Mouse (Mus musculus) naive thymus-derived CD4-positive, alpha-beta T cell, adult 2 months (primary cell): Measurements from ENCODE around the gene Pnmt.
A peak's percentile ranks its signal among the peaks of the same experiment; 100 is the strongest.

Source experiments
- DNase-seq: peaks from one replicate; pipeline ENCODE4 v3.0.0-alpha.2; 2011; ENCODE audit warnings: low read depth

The Pnmt gene

DNA sequence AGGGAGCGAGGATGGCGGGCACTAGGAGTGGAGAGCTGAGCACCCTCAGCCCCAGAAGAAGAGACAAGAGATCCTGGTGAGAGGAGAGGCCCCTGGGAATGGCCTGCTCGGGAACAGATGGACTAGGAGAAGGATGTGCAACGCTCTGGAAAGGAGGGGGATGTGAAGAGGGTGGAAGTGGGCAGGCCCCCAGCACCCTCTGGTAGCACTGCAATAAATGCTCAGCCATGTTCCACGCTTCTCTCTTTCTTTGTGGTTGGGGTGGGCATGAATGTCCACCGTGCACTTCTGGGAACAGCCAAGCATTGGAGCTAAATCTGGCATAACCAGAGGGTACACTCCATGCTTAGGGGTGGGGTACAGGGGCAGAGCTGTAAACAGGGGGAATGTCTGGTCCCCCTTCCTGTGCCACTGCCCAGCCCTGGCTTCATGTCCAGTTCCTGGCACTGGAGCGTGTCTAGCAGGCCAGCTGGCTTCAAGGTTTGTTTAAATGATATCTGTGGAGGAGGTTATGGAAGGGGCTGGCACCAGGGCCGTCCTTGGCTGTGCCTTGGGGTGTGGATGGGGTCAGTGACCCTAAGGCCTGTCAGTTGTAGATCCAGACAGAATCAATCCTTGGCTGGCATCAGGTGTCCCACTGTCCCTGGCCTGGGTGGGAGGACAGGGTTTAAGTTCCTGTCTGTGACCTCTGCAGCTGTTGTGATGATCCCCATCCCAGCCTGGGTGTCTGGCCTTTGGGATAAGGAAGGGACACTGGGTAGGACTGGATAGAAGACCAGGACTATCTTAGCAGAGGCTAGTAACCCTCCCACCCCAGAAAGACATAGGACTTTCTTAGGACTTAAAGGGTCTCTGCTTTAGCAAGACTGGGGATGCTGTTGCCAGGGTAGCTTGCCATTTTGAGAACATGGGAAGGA lies 1.3 kb upstream of the Pnmt start:
- no peak for DNase-seq

DNA sequence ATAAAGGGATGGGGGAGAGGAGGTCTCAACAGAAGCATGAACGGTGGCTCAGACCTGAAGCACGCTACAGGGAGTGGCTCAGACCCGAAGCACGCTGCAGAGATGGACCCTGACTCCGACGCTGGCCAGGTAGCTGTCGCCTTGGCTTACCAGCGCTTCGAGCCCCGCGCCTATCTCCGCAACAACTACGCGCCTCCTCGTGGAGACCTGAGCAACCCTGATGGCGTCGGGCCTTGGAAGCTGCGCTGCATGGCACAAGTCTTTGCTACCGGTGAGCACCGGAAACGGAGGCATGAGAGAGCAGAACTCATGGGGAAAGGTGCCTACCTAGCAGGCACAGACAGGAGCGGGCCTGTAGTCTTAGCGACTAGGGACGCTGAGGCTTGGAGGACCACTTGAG lies 346 bp downstream of the Pnmt start:
- peak; percentile 42 for DNase-seq

DNA sequence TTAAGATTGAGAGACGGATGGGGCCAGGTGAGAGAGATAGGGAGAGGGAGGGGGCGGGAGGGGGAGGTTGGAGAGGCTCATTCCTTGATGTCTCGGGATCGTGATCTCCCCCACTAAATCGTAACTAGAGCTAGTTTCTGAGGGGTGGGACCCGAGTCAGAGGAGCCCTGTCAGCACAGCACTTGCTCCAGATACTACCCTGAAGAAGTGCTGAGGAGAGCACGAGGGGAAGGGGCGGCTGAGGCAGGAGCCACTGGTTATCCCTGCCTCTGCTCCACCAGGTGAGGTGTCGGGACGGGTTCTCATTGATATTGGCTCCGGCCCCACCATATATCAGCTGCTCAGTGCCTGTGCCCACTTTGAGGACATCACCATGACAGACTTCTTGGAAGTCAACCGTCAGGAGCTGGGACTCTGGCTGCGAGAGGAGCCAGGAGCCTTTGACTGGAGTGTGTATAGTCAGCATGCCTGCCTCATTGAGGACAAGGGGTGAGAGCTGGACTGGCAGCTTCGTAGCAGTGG lies 867 bp downstream of the Pnmt start:
- DNase-seq, result no peak

DNA sequence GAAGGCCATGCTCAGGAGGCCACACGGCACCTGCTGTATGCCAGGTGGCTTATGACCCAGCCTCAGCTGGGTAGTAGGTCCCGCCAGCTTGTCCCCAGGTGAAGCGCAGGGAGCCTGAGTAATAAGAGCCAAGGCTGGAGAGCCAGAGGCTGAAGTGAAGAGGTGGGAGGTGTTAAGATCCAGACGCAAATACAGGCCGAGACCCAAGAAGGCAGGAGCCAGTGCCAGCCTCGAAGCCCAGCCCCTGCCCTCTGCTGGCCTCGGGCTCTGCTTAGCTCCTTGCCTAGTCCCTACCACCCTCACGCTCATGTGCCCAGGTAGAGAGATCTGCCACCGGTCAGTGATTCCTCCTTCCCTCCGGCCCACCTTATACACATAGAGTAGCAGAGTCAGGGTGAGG lies 2.0 kb downstream of the Pnmt start:
- no peak for DNase-seq

DNA sequence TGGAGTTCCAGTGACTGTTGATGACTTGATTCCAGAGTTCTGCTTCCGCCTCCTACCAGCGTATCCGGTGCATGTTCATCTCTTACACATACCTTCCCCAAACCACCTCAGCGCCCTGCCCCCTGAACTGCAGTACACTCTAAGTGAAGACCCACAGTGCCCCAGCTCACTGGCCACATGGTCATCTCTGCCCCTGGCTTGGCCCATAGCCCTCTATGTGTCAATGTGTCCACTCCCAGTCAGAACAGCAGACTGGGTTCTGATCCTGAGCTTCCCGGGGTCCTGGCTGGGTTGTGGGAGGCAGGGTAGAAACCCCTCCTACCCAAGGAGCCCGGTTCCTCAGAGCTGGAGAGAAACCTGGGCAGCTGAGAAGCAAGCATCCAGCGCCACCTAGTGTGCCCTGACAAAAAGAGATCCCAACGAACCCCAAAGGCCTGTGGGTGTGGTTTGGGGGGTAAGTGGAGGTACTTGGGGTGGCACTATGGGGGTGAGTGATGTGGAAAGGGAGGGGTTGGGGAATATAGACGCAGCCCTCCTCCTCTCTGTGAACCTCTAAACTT lies 3.1 kb downstream of the Pnmt start:
- peak; percentile 70 for DNase-seq

DNA sequence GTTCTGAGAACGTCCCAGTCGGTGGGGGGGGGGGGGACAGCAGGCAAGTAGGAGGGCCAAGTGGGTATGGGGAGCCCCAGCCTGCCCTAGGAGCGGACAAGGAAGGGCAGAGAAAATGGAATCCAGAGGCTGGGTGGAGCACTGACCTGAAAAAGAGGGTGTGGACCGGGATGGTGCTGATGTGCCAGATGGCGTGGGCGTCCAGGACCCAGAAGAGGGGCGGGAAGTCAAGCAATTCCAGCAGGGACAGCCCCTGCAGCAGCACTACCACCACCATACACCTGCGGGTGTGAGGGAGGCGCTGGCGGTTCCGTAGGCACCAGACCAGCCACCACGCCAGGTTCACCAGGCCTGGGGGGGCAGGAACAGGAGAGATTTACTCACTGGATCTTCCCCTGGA lies 3.9 kb downstream of the Pnmt start:
- DNase-seq, result no peak

DNA sequence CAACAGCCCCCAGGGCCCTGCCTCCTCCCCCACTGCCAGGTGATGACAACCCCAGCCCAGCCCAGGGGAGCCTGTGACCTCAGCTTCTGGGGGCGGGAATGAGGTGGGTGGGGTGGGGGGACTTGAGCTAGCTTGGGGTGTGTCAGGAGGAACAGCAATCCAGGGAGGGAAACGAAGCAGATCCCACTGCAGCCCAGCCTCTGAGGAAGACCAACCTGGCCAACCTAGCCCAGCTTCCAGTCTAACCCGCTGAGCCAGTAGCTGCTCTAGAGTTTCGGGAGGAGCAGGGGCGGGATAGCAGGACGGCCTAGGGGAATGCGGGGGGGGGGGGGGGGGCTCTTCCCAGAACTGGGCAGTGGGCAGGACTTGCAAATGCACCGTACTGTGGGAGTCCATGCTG lies 5.8 kb downstream of the Pnmt start:
- no peak for DNase-seq

DNA sequence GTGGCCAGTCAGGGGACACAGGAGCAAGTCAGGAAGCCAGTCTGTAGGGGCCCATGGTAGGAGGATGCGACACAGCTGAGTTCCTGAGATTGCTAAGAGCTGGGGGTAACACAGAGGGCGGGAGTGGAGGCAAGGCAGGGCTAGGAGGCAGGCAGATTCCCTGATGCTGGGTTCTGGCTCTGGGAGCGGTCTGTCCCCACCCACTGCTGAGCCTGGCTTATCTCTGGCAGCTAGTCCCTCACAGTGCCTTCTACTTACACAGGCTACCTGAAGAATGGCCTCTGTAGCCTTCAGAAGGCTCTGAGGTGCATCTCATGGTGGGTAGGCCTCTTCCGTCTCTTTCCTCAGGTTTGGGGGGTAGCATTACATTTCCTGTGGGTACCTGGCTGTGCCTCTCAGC lies 6.4 kb downstream of the Pnmt start:
- no peak for DNase-seq

DNA sequence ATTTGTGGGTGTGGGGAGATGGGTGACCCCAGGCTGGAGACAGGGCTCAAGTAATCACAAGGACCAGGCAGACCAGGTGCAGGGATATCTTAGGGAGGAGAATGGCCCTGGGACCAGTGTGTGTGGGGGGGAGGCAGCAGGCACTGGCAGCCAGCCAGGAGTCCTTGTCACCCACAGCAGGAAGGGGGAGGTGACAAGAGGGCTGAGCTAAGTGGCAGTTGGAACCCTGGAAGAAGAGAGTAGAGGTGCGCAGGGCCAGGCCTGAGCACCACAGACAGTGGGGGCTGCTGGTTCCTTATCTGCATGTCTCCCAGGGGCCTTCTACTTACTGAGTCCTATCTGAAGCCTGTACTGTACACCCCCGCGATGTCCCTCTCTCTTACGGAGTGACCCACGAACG lies 7.1 kb downstream of the Pnmt start:
- DNase-seq, result peak; percentile 68

DNA sequence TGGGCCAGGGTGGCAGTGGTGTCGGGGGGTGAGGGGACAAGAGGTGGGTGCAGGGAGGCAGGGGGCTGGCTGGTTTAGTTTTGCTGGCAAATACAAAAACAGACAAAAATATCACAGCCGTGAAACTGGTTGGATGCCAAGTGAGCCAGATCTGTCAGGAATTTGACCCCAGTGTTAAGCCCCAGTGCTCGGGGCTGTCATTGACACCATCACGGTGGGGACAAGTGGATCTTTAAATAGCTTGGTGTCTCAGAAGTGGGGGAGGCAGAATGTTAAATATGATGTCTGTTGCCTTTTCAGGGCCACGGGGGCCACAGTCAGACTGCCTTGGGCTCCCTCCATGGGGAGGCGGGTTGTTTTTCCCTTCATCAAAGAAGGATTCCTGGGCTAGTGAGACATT lies 8.1 kb downstream of the Pnmt start:
- no peak for DNase-seq

DNA sequence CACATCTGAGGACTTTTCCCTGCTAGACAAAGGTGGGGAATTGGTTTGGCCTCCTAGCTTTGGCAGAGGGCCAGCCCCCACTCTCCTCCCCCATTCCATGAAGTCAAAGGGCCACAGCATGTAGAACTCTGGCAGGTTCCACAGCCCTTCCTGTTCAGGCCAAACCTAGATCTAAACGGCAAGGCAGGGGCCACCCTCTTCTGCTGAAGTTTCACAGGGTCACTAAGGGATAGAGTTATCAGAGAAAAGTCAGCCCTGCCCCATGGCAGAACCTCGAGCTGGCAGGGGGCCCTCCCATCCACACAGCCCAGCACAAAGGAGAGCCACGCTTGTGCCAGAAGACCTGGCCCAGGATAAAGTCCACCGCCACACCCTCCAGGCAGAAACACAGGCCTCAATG lies 8.8 kb downstream of the Pnmt start:
- no peak for DNase-seq

DNA sequence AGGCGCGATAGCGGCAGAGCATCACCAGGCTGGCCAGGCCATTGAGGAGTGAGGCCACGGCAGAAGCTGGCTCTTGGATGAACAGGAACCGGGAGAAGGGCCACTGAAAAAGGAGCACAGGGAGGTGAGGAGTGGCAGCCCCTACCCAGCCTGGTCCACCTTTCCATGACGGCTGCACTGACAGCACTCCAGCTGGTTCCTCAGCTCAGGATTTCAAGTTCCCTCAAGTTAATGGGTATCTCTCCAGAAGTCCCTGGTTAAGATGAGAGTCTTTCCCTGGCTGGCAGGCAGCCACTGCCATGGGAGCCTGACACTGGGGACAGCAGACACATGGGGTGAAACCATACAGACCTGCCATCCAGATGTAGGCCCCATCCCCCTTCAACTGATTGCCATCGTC lies 11.7 kb downstream of the Pnmt start:
- DNase-seq, result no peak

DNA sequence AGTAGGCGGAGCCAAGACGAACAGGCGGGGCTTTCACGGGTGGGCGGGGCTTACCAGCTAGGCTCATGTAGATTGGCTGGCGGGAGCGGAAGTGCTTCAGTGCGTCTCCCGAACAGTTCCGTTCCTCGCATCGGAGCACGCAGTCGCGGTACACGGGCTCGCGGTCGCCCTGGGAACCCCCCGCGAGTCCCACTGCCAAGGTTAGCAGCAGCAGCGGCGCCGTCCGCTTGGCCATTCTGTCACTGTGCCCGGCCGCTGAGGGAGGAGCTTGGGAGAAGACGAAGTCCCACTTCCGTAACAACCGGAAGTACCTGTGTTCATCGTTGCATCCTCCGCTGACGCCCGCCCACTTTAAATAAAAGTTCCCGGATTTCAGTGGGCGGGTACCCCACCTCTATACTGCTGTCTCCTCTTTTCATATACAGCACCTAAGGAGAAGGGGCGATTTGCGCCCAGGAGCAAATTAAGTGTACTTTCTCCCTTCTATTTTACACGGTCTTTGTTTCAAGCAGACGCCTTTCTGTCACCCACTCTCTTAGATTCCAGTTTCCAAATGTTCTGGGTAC lies 14.0 kb downstream of the Pnmt start, which contains the start of gene Pgap3:
Pgap3 (minus strand) TSS at position 330 of the 566 bp plus-strand sequence.
- peak; percentile 95 for DNase-seq

DNA sequence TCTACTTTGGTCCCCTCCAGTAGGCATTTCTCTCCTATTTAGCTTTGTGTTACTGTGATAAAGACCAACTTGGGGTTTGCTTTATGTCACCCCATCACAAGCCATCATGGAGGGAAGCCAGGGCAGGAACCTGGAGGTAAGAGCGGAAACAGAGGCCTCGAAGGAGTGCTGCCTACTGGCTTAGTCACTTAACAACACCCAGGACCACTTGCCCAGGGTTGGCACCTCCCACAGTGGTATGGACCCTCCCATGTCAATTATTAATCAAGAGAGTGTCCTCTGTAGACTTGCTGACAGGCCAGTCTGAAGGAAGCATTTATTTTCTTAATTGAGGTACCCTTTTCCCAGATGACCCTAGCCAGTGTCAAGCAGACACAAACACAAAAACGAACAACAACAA lies 14.6 kb downstream of the Pnmt start:
- DNase-seq, result no peak

DNA sequence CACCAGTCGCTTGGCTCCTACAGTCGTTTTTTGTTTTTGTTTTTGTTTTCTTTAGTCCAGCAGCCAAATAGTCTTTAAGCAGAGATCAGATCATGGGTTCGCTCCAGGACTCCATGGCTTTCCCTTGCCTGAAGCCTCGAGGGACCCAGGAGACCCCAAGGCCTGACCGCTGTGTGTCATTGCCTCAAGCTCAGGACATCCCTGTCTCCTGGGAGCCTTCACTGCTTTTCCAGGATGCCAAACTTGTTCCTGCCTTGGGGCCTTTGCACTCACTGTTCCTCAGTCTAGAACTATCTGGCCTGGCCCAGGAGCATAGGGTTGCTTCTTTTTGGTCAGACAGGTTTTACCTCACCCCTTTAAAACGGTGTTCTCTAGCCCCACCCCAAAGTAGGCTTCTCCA lies 20.4 kb downstream of the Pnmt start:
- DNase-seq, result no peak

DNA sequence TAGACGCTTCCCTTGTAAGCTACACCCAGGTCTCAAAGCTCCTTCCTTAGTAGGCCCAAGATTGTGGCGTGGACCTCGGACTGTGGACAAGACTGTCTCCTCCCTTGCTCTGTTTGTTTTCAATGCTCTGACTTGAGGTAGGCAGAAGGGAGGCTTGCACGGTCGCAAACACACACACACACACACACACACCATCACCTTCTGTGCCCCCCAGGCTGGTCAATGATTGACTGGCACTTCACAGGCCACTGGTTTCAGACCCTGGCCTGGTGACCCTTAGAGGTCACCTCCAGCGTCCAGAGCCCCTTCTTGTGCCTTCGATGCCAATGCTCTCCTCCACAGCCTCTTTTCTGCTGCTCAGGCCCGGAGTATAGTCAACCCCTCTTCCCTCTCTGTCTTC lies 22.6 kb downstream of the Pnmt start:
- DNase-seq, result no peak

DNA sequence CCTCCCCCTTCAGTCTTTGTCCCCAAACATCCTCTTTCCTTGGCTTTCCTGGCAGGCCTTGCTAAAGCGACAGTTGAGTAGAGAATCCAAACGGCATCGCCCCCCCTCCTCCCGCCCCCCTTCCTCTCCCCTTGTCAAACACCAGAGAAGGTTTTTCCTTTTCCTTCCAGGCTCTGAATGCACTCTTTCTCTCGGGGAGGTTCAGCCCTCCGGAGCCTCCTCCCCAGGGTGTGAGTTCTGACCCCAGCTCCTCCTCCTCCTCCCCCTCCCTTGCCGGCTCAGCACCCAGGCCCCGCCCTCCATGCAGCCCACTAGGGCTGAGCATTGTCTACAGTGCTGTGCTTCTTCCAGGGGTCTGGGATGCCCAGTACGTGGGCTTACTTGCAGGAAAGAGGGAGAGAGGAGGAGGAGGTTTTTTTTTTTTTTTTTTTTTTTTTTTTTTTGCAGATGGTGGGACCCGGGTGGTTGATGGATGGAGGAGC lies 23.1 kb downstream of the Pnmt start:
- DNase-seq, result no peak

DNA sequence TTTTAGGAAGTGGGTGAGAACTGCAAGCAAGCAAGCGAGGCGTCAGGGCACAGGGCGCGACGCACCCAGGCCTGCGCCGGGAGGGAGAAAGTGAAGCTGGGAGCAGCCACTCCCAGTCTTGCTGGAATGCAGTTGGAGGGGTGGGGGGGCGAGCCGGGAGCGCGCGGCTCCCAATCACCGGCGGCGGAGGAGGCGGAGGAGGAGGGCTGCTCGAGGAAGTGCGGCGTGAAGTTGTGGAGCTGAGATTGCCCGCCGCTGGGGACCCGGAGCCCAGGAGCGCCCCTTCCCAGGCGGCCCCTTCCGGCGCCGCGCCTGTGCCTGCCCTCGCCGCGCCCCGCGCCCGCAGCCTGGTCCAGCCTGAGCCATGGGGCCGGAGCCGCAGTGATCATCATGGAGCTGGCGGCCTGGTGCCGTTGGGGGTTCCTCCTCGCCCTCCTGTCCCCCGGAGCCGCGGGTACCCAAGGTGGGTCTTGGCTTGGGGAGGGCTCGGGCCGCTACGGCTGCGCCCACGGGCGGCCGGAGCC lies 26.1 kb downstream of the Pnmt start, which contains the start of gene Erbb2:
Erbb2 (plus strand) TSS at position 198 of the 524 bp plus-strand sequence.
- peak; percentile 24 for DNase-seq

DNA sequence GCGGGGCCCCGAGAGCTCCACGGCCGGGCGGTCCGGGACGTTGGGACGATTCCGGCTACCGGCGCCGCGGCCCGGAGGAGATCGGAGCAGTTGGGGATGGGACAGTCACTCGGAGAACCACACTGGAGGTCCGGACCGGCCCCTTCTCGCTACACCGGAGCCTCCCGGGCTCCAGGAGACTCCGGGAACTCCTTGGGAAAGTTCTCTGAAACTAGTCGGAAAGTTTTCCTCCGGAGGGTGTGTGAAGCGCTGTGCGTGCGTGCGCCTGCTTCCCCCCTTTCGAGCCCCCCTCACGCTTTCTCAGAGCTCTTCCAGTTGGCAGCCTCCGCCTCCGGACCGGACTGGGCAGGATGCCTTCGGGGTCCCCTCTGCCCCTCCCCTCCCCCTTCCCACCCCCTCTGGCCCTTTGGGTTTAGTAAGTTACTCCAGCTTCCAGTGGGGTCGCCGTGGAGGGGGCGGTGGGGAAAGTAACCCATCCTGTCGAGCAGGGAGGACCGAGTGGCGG lies 26.6 kb downstream of the Pnmt start:
- no peak for DNase-seq

DNA sequence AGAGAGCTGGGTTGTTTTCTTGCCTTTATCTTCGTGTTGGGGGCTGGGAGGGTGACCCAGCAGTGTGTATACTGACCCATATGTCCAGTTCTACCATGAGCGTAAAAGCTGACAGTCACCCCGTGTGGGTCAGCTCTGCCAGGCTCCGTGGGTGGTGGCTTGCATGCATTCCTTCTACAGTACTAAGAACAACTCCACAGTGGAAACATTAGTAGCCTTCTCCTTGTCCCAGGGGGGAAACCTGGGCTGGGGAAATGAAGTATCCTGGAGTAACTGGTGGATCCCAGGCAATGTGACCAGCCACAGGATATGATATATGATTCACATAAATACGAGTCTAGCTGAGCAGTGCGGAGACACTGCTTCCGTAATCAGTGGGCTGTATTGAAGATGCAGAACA lies 27.5 kb downstream of the Pnmt start:
- no peak for DNase-seq

DNA sequence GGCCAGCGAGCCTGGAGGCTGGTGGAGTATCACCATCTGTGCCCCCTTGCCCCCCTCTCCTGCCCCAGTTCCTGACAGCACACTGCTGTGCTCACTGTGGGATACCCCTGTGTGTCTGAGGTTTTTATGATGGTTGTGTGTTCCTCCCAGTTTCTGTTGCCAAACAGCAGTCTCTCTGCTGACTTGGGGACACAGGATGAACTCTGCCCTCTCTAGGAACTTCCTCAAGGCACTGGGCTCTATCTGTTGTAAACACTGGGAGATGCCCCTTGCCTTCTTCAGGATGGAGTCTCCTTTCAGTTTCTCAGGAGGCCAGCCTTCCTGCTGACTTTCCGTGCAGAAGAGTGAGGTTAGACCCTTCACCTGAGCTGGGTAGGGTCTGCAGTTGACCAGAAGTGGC lies 27.9 kb downstream of the Pnmt start:
- no peak for DNase-seq

DNA sequence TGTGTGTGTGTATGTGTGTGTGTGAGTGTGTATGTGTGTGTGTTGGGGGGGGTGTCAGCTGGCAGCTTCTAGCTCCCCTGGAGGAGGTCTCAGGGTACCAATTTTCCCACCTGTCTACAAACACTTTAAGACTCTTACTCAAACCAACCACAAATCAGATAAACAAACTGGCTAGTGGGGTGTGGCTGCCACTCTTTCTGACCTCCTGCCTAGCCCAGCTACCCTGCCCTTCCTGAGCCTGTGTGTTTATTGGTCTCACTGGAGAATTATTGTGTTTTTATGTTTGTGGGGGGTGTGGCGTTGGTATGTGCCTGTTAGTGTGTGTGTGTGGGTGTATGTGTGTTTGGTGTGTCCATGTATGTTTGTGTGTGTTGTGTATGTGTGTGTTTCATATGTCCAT lies 30.8 kb downstream of the Pnmt start:
- DNase-seq, result no peak

DNA sequence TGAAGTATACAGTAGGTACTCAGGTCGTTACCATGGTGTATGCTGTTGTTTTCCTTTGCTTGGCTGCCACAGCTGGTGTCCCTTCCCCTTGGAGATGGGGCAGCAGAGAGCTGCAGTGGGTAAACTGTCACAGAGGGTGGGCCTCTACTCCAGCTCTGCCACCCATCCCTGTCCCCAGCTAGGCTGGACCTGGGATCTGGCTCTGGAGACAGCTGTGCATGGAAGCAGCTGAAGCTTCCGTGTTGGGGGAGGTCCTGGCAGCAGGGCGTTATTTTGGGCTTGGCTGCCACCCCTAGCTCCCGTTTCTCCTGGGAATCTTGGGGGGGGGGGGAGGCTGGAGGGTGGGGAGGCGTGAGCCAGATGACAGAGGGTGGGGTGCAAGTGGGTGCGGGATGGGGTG lies 32.0 kb downstream of the Pnmt start:
- DNase-seq, result no peak
